Mouse (Mus musculus): Measurements from ENCODE around the gene Apol9a.

- TF ChIP-seq CTCF (IDR thresholded peaks at IDR 0.05; ENCODE audit: low read depth, low read length): no peak
- TF ChIP-seq POLR2AphosphoS5 (IDR thresholded peaks at IDR 0.05; ENCODE audit: insufficient replicate concordance, low read depth, low read length): no peak
Observed at GRCm38 (mm10) chr15:77354496-77354847, 56.5 kb downstream of the Apol9a start.
